Mouse (Mus musculus) E14TG2a.4 (cell line): ENCODE data around the gene Eif3a.

ENCODE experiments used
- H3K27me3 ChIP-seq: 2 replicates; pipeline ENCODE4 v1.6.1; 2014; ENCODE audit warnings: low read length, control low read depth; ENCODE audit not compliant: insufficient read depth
- H3K36me3 ChIP-seq: 2 replicates; pipeline ENCODE4 v1.6.1; 2014; ENCODE audit warnings: low read length, control low read depth; ENCODE audit not compliant: insufficient read depth
- H3K4me1 ChIP-seq: replicated peaks from 2 replicates; pipeline ENCODE4 v1.6.1; 2014; ENCODE audit warnings: low read depth, low read length, control low read depth
- H3K4me3 ChIP-seq: replicated peaks from 2 replicates; pipeline ENCODE4 v1.5.1; 2014; ENCODE audit warnings: mild to moderate bottlenecking, low read length
- H3K9me3 ChIP-seq: 2 replicates; pipeline ENCODE4 v1.6.1; 2014; ENCODE audit warnings: low read length, control low read depth
- CTCF ChIP-seq: conservative IDR thresholded peaks from 2 replicates; pipeline ENCODE4 v1.5.1; 2014; ENCODE audit warnings: low read length
- NANOG ChIP-seq: IDR thresholded peaks from 2 replicates; pipeline ENCODE4 v1.6.1; 2014; ENCODE audit warnings: borderline replicate concordance, low read length, mixed read lengths
- POU5F1 ChIP-seq: IDR thresholded peaks from 2 replicates; pipeline ENCODE4 v1.6.1; 2014; ENCODE audit warnings: low read length, borderline replicate concordance

Eif3a gene

GRCm38 (mm10) chr19:60790551-60791161, at the start of gene Eif3a:
Eif3a (minus strand) TSS chr19:60790658.
- TF ChIP-seq NANOG (no peak), POU5F1 (no peak), CTCF (no peak)
- H3K9me3 ChIP-seq, result no peaks in the 10 kb centered on the region
- H3K4me1 ChIP-seq, result peaks cover 38% of the 10 kb centered on the region

GRCm38 (mm10) chr19:60837747-60838146, 47.3 kb upstream of the Eif3a start:
- no peak overlapping the region for H3K4me3 ChIP-seq
- H3K4me1 ChIP-seq, result no peaks in the 10 kb centered on the region
- peaks cover 47% of the 10 kb centered on the region for H3K36me3 ChIP-seq
- H3K9me3 ChIP-seq, result no peaks in the 10 kb centered on the region
- TF ChIP-seq POU5F1, result no peak
- peak; percentile 50 for TF ChIP-seq CTCF
- no peaks in the 10 kb centered on the region for H3K27me3 ChIP-seq

More at GRCm38 (mm10) chr19:60790551-60791161, at the start of gene Eif3a:
- Histone ChIP-seq H3K36me3 (peaks cover 29% of the 10 kb centered on the region), H3K4me3 (peak within 1 kb of the TSS; percentile 96), H3K27me3 (peaks cover 4% of the 10 kb centered on the region; the same call in 1 of the 2 replicates)

GRCm38 (mm10) chr19:60818677-60819076, 28.2 kb upstream of the Eif3a start:
- H3K4me3 ChIP-seq, result no peak overlapping the region
- H3K27me3 ChIP-seq, result no peaks in the 10 kb centered on the region
- H3K4me1 ChIP-seq, result no peaks in the 10 kb centered on the region
- H3K9me3 ChIP-seq, result no peaks in the 10 kb centered on the region
- peaks cover 60% of the 10 kb centered on the region for H3K36me3 ChIP-seq
- no peak for TF ChIP-seq POU5F1
- no peak for TF ChIP-seq CTCF
- TF ChIP-seq NANOG, result no peak

GRCm38 (mm10) chr19:60813133-60813532, 22.7 kb upstream of the Eif3a start:
- Histone ChIP-seq H3K36me3 (peaks cover 27% of the 10 kb centered on the region), H3K9me3 (no peaks in the 10 kb centered on the region), H3K4me1 (peaks cover 16% of the 10 kb centered on the region), H3K27me3 (no peaks in the 10 kb centered on the region), H3K4me3 (no peak overlapping the region)
- no peak for TF ChIP-seq CTCF
- no peak for TF ChIP-seq NANOG

GRCm38 (mm10) chr19:60812036-60812389, 21.6 kb upstream of the Eif3a start:
- Histone ChIP-seq H3K36me3 (peaks cover 20% of the 10 kb centered on the region), H3K9me3 (no peaks in the 10 kb centered on the region), H3K27me3 (no peaks in the 10 kb centered on the region), H3K4me3 (peak overlapping the region; percentile 80), H3K4me1 (peaks cover 16% of the 10 kb centered on the region)
- TF ChIP-seq POU5F1 (no peak), CTCF (no peak), NANOG (no peak)

GRCm38 (mm10) chr19:60811098-60812035, 20.9 kb upstream of the Eif3a start, which contains the start of gene Fam45a:
Fam45a (plus strand) TSS chr19:60811585.
- Histone ChIP-seq H3K36me3 (peaks cover 14% of the 10 kb centered on the region), H3K4me1 (peaks cover 16% of the 10 kb centered on the region), H3K4me3 (peak within 1 kb of the TSS; percentile 80), H3K27me3 (no peaks in the 10 kb centered on the region), H3K9me3 (no peaks in the 10 kb centered on the region)
- TF ChIP-seq CTCF (peak; percentile 14; the same call in 1 of the 2 replicates), POU5F1 (no peak)

GRCm38 (mm10) chr19:60809927-60810326, 19.5 kb upstream of the Eif3a start:
- Histone ChIP-seq H3K4me1 (peaks cover 16% of the 10 kb centered on the region), H3K9me3 (no peaks in the 10 kb centered on the region), H3K36me3 (peaks cover 5% of the 10 kb centered on the region), H3K27me3 (no peaks in the 10 kb centered on the region), H3K4me3 (no peak overlapping the region)
- TF ChIP-seq CTCF (no peak), POU5F1 (no peak), NANOG (no peak)

GRCm38 (mm10) chr19:60804903-60805302, 14.4 kb upstream of the Eif3a start:
- no peak overlapping the region for H3K4me3 ChIP-seq
- 0 out of 2 replicates have a peak, but pooled peaks cover 5% of the 10 kb centered on the region for H3K27me3 ChIP-seq
- TF ChIP-seq POU5F1, result no peak
- no peak for TF ChIP-seq NANOG
- TF ChIP-seq CTCF, result no peak
- no peaks in the 10 kb centered on the region for H3K36me3 ChIP-seq
- H3K4me1 ChIP-seq, result no peaks in the 10 kb centered on the region
- H3K9me3 ChIP-seq, result no peaks in the 10 kb centered on the region
